Mouse (Mus musculus) spleen, postnatal 0 days (tissue): ENCODE data around the gene Tfap2c. TPM values are rescaled to one million over a fixed set of nuclear protein-coding genes. Genes with fewer than 3 reads are reported as not detected.

Source experiments
- polyA plus RNA-seq: library from polyadenylated mRNA; unstranded; fragments of >200 nt; fragmentation: Nextera tagmentation; extraction: Ambion mirVana; gene quantifications from 2 replicates; pipeline ENCODE4 v1.2.1, GENCODE M21; 2015

The Tfap2c gene
- polyA plus RNA-seq: not detected in 2 replicates

GRCm38 (mm10) chr2:172549371-172550155 lies at the start of gene Tfap2c:
Tfap2c (plus strand) TSS chr2:172549593.

Other genes starting within 250 kb of the Tfap2c start
- 61.8 and 70.8 TPM in 2 replicates for gene Fam210b, start 204.0 kb upstream of the Tfap2c start, polyA plus RNA-seq
- gene Aurka, start 179.1 kb upstream of the Tfap2c start, polyA plus RNA-seq: 94.9 and 110 TPM in 2 replicates
- 24.1 and 25.8 TPM in 2 replicates for gene Cstf1, start 178.9 kb upstream of the Tfap2c start, polyA plus RNA-seq
- gene Cass4, start 155.8 kb upstream of the Tfap2c start, polyA plus RNA-seq: 0.47 and 0.61 TPM in 2 replicates
- 62.2 and 66.5 TPM in 2 replicates for gene Rtf2, start 109.0 kb upstream of the Tfap2c start, polyA plus RNA-seq
- 1.0 and 1.4 TPM in 2 replicates for gene Gcnt7, start 91.0 kb upstream of the Tfap2c start, polyA plus RNA-seq
- 0.39 and 0.54 TPM in 2 replicates for gene Fam209, start 77.1 kb upstream of the Tfap2c start, polyA plus RNA-seq